Mouse (Mus musculus) gastrocnemius, postnatal 25 days (tissue): Measurements from ENCODE around the gene Ppp6r3. TPM values are rescaled to one million over a fixed set of nuclear protein-coding genes. Genes with fewer than 3 reads are reported as not detected.
A peak's percentile ranks its signal among the peaks of the same experiment; 100 is the strongest.

Experiments
- DNase-seq: peaks from one replicate; pipeline ENCODE4 v3.0.0; 2022
- total RNA-seq, 2 experiments: library from RNA; stranded (reverse); gene quantifications; 1 replicate in 1 of 2; 2 replicates in 1 of 2; pipeline ENCODE4 v1.2.3; 2021

Ppp6r3 gene
- total RNA-seq, 2 experiments from 2014 or later: 47.0 to 50.9 TPM

GRCm38 (mm10) chr19:3527531-3527930 lies 48.0 kb downstream of the Ppp6r3 start:
- DNase-seq: no peak

GRCm38 (mm10) chr19:3519471-3520169 lies 55.9 kb downstream of the Ppp6r3 start:
- DNase-seq: no peak

GRCm38 (mm10) chr19:3497216-3497615 lies 78.3 kb downstream of the Ppp6r3 start:
- DNase-seq: no peak

- no peak for DNase-seq
These were observed 85.7 kb downstream of the Ppp6r3 start for GRCm38 (mm10) chr19:3489826-3490225.

GRCm38 (mm10) chr19:3482831-3483230 lies 92.7 kb downstream of the Ppp6r3 start:
- DNase-seq: no peak

- no peak for DNase-seq
These were observed 95.4 kb downstream of the Ppp6r3 start for GRCm38 (mm10) chr19:3480101-3480500.

GRCm38 (mm10) chr19:3476996-3477395 lies 98.6 kb downstream of the Ppp6r3 start:
- DNase-seq: no peak

GRCm38 (mm10) chr19:3471218-3471617 lies 104.3 kb downstream of the Ppp6r3 start:
- no peak for DNase-seq

- DNase-seq: no peak
These were observed 108.0 kb downstream of the Ppp6r3 start for GRCm38 (mm10) chr19:3467574-3467973.

- DNase-seq: no peak
These were observed 115.6 kb downstream of the Ppp6r3 start for GRCm38 (mm10) chr19:3459986-3460385.

GRCm38 (mm10) chr19:3458331-3459099 lies 117.0 kb downstream of the Ppp6r3 start:
- no peak for DNase-seq

- DNase-seq: no peak
These were observed 117.8 kb downstream of the Ppp6r3 start for GRCm38 (mm10) chr19:3457700-3458099.

- DNase-seq: no peak
These were observed 123.9 kb downstream of the Ppp6r3 start for GRCm38 (mm10) chr19:3451649-3452048.

- peak; percentile 39 for DNase-seq
These were observed 124.4 kb downstream of the Ppp6r3 start for GRCm38 (mm10) chr19:3451170-3451569.

- no peak for DNase-seq
These were observed 124.8 kb downstream of the Ppp6r3 start for GRCm38 (mm10) chr19:3450714-3451113.

GRCm38 (mm10) chr19:3449248-3449647 lies 126.3 kb downstream of the Ppp6r3 start:
- no peak for DNase-seq

GRCm38 (mm10) chr19:3447348-3447747 lies 128.2 kb downstream of the Ppp6r3 start:
- DNase-seq: no peak

- DNase-seq: no peak
These were observed 134.5 kb downstream of the Ppp6r3 start for GRCm38 (mm10) chr19:3441092-3441491.

GRCm38 (mm10) chr19:3440667-3441066 lies 134.9 kb downstream of the Ppp6r3 start:
- no peak for DNase-seq

GRCm38 (mm10) chr19:3437980-3438379 lies 137.6 kb downstream of the Ppp6r3 start:
- DNase-seq: no peak

- DNase-seq: no peak
These were observed 138.7 kb downstream of the Ppp6r3 start for GRCm38 (mm10) chr19:3436840-3437239.

GRCm38 (mm10) chr19:3435824-3436223 lies 139.7 kb downstream of the Ppp6r3 start:
- DNase-seq: no peak

GRCm38 (mm10) chr19:3434641-3435040 lies 140.9 kb downstream of the Ppp6r3 start:
- DNase-seq: no peak

- no peak for DNase-seq
These were observed 141.4 kb downstream of the Ppp6r3 start for GRCm38 (mm10) chr19:3434124-3434523.
